Mouse (Mus musculus): ENCODE measurements around the gene Slirp. TPM values are rescaled to one million over a fixed set of nuclear protein-coding genes. Genes with fewer than 3 reads are reported as not detected.

Gene Slirp
- polyA plus RNA-seq, 1 experiment: 17.5 TPM

- TF ChIP-seq POLR2A (IDR thresholded peaks at IDR 0.05; ENCODE audit: control insufficient read depth, extremely low read depth, insufficient read depth, low read length, poor library complexity): no peak
- TF ChIP-seq CTCF (IDR thresholded peaks at IDR 0.05; ENCODE audit: borderline replicate concordance, control insufficient read depth, extremely low read depth, insufficient read depth, low read length, poor library complexity): no peak
- Histone ChIP-seq H3K27ac (ENCODE audit: control insufficient read depth, insufficient read depth, low read length) (no peak overlapping the region), H3K36me3 (ENCODE audit: control insufficient read depth, insufficient read depth, low read length) (no peaks in the 10 kb centered on the region), H3K27me3 (ENCODE audit: control insufficient read depth, insufficient read depth, low read length) (no peaks in the 10 kb centered on the region), H3K4me1 (replicated peaks; ENCODE audit: control insufficient read depth, insufficient read depth, low read length) (peaks cover 4% of the 10 kb centered on the region), H3K4me3 (ENCODE audit: control insufficient read depth, insufficient read depth, low read length) (no peak overlapping the region)
- 44% methylated on average over 4 of the region's 4 CpGs for WGBS
- no peak for DNase-seq
Measured at GRCm38 (mm10) chr12:87415358-87415757, 28.3 kb upstream of the Slirp start.

- Histone ChIP-seq H3K4me1 (replicated peaks; ENCODE audit: control insufficient read depth, insufficient read depth, low read length) (no peaks in the 10 kb centered on the region), H3K27ac (ENCODE audit: control insufficient read depth, insufficient read depth, low read length) (no peak overlapping the region), H3K4me3 (ENCODE audit: control insufficient read depth, insufficient read depth, low read length) (no peak overlapping the region), H3K36me3 (ENCODE audit: control insufficient read depth, insufficient read depth, low read length) (no peaks in the 10 kb centered on the region), H3K27me3 (ENCODE audit: control insufficient read depth, insufficient read depth, low read length) (no peaks in the 10 kb centered on the region)
- WGBS: 34% methylated on average over 7 of the region's 7 CpGs
- peak; percentile 52 for DNase-seq
- TF ChIP-seq CTCF (IDR thresholded peaks at IDR 0.05; ENCODE audit: borderline replicate concordance, control insufficient read depth, extremely low read depth, insufficient read depth, low read length, poor library complexity) (no peak; the same call in 1 of the 2 replicates), POLR2A (IDR thresholded peaks at IDR 0.05; ENCODE audit: control insufficient read depth, extremely low read depth, insufficient read depth, low read length, poor library complexity) (no peak)
Measured at GRCm38 (mm10) chr12:87416690-87417089, 27.0 kb upstream of the Slirp start.

GRCm38 (mm10) chr12:87418921-87419320 is 24.8 kb upstream of the Slirp start:
- Histone ChIP-seq H3K27me3 (ENCODE audit: control insufficient read depth, insufficient read depth, low read length) (no peaks in the 10 kb centered on the region), H3K27ac (ENCODE audit: control insufficient read depth, insufficient read depth, low read length) (no peak overlapping the region), H3K4me3 (ENCODE audit: control insufficient read depth, insufficient read depth, low read length) (no peak overlapping the region), H3K4me1 (replicated peaks; ENCODE audit: control insufficient read depth, insufficient read depth, low read length) (no peaks in the 10 kb centered on the region), H3K36me3 (ENCODE audit: control insufficient read depth, insufficient read depth, low read length) (peaks cover 5% of the 10 kb centered on the region)
- DNase-seq: no peak
- WGBS: 83% methylated on average over 5 of the region's 5 CpGs
- no peak for TF ChIP-seq POLR2A (IDR thresholded peaks at IDR 0.05; ENCODE audit: control insufficient read depth, extremely low read depth, insufficient read depth, low read length, poor library complexity)
- TF ChIP-seq CTCF (IDR thresholded peaks at IDR 0.05; ENCODE audit: borderline replicate concordance, control insufficient read depth, extremely low read depth, insufficient read depth, low read length, poor library complexity): no peak

- Histone ChIP-seq H3K4me1 (replicated peaks; ENCODE audit: control insufficient read depth, insufficient read depth, low read length) (no peaks in the 10 kb centered on the region), H3K27me3 (ENCODE audit: control insufficient read depth, insufficient read depth, low read length) (no peaks in the 10 kb centered on the region), H3K4me3 (ENCODE audit: control insufficient read depth, insufficient read depth, low read length) (no peak overlapping the region), H3K36me3 (ENCODE audit: control insufficient read depth, insufficient read depth, low read length) (peaks cover 12% of the 10 kb centered on the region), H3K27ac (ENCODE audit: control insufficient read depth, insufficient read depth, low read length) (no peak overlapping the region)
- TF ChIP-seq CTCF (IDR thresholded peaks at IDR 0.05; ENCODE audit: borderline replicate concordance, control insufficient read depth, extremely low read depth, insufficient read depth, low read length, poor library complexity): no peak
- TF ChIP-seq POLR2A (IDR thresholded peaks at IDR 0.05; ENCODE audit: control insufficient read depth, extremely low read depth, insufficient read depth, low read length, poor library complexity): no peak
- no peak for DNase-seq
- 80% methylated on average over 12 of the region's 12 CpGs for WGBS
Measured at GRCm38 (mm10) chr12:87419974-87420485, 23.7 kb upstream of the Slirp start.

GRCm38 (mm10) chr12:87421708-87422507 is 21.8 kb upstream of the Slirp start:
- Histone ChIP-seq H3K4me1 (replicated peaks; ENCODE audit: control insufficient read depth, insufficient read depth, low read length) (no peaks in the 10 kb centered on the region), H3K27me3 (ENCODE audit: control insufficient read depth, insufficient read depth, low read length) (no peaks in the 10 kb centered on the region), H3K27ac (ENCODE audit: control insufficient read depth, insufficient read depth, low read length) (no peak overlapping the region), H3K4me3 (ENCODE audit: control insufficient read depth, insufficient read depth, low read length) (no peak overlapping the region), H3K36me3 (ENCODE audit: control insufficient read depth, insufficient read depth, low read length) (peaks cover 27% of the 10 kb centered on the region)
- WGBS: 84% methylated on average over 5 of the region's 5 CpGs
- no peak for DNase-seq
- TF ChIP-seq POLR2A (IDR thresholded peaks at IDR 0.05; ENCODE audit: control insufficient read depth, extremely low read depth, insufficient read depth, low read length, poor library complexity) (no peak), CTCF (IDR thresholded peaks at IDR 0.05; ENCODE audit: borderline replicate concordance, control insufficient read depth, extremely low read depth, insufficient read depth, low read length, poor library complexity) (no peak)

- no peaks in the 10 kb centered on the region for H3K4me1 ChIP-seq (replicated peaks; ENCODE audit: control insufficient read depth, insufficient read depth, low read length)
- TF ChIP-seq POLR2A (IDR thresholded peaks at IDR 0.05; ENCODE audit: control insufficient read depth, extremely low read depth, insufficient read depth, low read length, poor library complexity): no peak
- TF ChIP-seq CTCF (IDR thresholded peaks at IDR 0.05; ENCODE audit: borderline replicate concordance, control insufficient read depth, extremely low read depth, insufficient read depth, low read length, poor library complexity): no peak
- WGBS: 78% methylated on average over 1 of the region's 1 CpGs
- no peaks in the 10 kb centered on the region for H3K27me3 ChIP-seq (ENCODE audit: control insufficient read depth, insufficient read depth, low read length)
- no peak for DNase-seq
- no peak overlapping the region for H3K27ac ChIP-seq (ENCODE audit: control insufficient read depth, insufficient read depth, low read length)
- peaks cover 45% of the 10 kb centered on the region for H3K36me3 ChIP-seq (ENCODE audit: control insufficient read depth, insufficient read depth, low read length)
- H3K4me3 ChIP-seq (ENCODE audit: control insufficient read depth, insufficient read depth, low read length): no peak overlapping the region
Measured at GRCm38 (mm10) chr12:87423700-87424099, 20.0 kb upstream of the Slirp start.
